Mouse (Mus musculus): ENCODE data around the gene Daam2. TPM values are rescaled to one million over a fixed set of nuclear protein-coding genes. Genes with fewer than 3 reads are reported as not detected.
A peak's percentile ranks its signal among the peaks of the same experiment; 100 is the strongest.

The Daam2 gene
- polyA plus RNA-seq (2015; fragmentation: Nextera tagmentation; extraction: Ambion mirVana): 1.2 TPM in 2 replicates

DNA sequence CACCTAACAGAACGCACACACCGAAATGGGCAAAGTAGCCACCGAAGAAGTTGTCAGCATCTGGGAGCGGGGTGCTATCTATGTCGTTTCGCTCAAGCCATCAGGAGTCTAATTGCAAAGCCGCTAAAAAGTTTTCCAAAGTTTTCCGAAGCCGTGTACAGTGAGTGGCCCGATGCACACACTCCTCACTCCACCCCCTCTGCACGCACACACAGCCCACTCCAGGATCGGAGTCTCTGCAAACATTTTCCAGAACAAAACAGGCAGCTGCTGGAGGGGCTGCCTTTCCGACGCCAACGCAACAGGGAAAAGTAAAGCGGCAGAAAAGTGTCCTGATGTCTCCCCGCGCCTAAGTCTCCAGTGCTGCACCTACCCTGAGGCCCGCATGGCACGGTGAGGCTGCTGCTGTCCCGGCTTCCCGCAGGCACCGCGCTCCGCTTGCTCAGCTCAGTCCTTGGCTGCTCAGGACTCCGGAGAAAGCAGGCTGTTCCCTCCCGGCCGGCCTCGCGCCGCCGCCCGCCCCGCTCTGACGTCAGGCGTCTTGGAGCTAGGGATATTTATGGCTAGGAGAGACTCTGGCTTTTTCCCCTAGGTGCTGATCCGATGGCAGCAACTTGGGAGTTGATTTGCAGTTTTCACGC, at the start of gene Daam2:
TSS of gene Daam2 (minus strand) at position 514 of the 641 bp plus-strand sequence.
- H3K27ac ChIP-seq: no peak within 1 kb of the TSS
- WGBS: 3% methylated on average over 38 of the region's 38 CpGs
- peaks cover 11% of the 10 kb centered on the region for H3K27me3 ChIP-seq
- H3K36me3 ChIP-seq (ENCODE audit: poor library complexity, severe bottlenecking): no peaks in the 10 kb centered on the region
- peaks cover 20% of the 10 kb centered on the region for H3K4me1 ChIP-seq
- peak within 1 kb of the TSS; percentile 42 for H3K4me3 ChIP-seq
- H3K9me3 ChIP-seq (replicated peaks): no peaks in the 10 kb centered on the region
- peak within 1 kb of the TSS; percentile 65 for H3K9ac ChIP-seq
- H3K4me2 ChIP-seq: peak within 1 kb of the TSS; percentile 80
- ATAC-seq: peak; percentile 92

GRCm38 (mm10) chr17:49610296-49610695, 46.2 kb upstream of the Daam2 start:
- no peak overlapping the region for H3K27ac ChIP-seq
- H3K4me1 ChIP-seq: peaks cover 12% of the 10 kb centered on the region
- no peak overlapping the region for H3K9ac ChIP-seq
- whole genome bisulfite sequencing: 70% methylated on average over 8 of the region's 8 CpGs
- no peak overlapping the region for H3K4me3 ChIP-seq
- H3K4me2 ChIP-seq: no peak overlapping the region
- ATAC-seq: no peak
- no peaks in the 10 kb centered on the region for H3K36me3 ChIP-seq (ENCODE audit: poor library complexity, severe bottlenecking)
- no peaks in the 10 kb centered on the region for H3K27me3 ChIP-seq
- H3K9me3 ChIP-seq (replicated peaks): no peaks in the 10 kb centered on the region; the same call in 1 of the 2 replicates

- no peak for ATAC-seq
- peaks cover 10% of the 10 kb centered on the region for H3K4me1 ChIP-seq
- WGBS: 15% methylated on average over 7 of the region's 7 CpGs
Observed at GRCm38 (mm10) chr17:49607351-49608027, 43.3 kb upstream of the Daam2 start.

DNA sequence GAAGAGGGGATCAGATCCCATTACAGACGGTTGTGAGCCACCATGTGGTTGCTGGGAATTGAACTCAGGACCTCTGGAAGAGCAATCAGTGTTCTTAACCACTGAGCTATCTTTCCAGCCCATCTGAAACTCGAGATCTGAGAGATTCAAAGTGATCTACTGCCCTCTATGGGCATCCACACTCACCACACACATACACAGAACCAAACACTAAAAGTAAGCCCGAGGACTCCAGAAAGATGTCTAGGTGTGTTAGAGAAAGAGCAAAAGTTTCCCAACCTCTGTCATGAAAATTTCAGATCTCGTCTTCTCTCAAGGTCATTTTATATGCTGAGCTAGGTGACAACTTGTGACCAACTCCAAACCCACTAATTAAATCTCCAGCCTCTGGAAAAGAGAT, 41.3 kb upstream of the Daam2 start:
- no peaks in the 10 kb centered on the region; the same call in 1 of the 2 replicates for H3K9me3 ChIP-seq (replicated peaks)
- no peak overlapping the region for H3K4me3 ChIP-seq
- no peak overlapping the region for H3K27ac ChIP-seq
- H3K4me1 ChIP-seq: peaks cover 10% of the 10 kb centered on the region
- H3K27me3 ChIP-seq: no peaks in the 10 kb centered on the region
- no peak overlapping the region for H3K9ac ChIP-seq
- H3K36me3 ChIP-seq (ENCODE audit: poor library complexity, severe bottlenecking): no peaks in the 10 kb centered on the region
- no peak overlapping the region for H3K4me2 ChIP-seq
- 79% methylated on average over 4 of the region's 4 CpGs for WGBS
- ATAC-seq: no peak

More at GRCm38 (mm10) chr17:49607351-49608027, 43.3 kb upstream of the Daam2 start:
- no peaks in the 10 kb centered on the region for H3K36me3 ChIP-seq (ENCODE audit: poor library complexity, severe bottlenecking)
- 0 out of 2 replicates have a peak overlapping the region, but pooled peaks have one; percentile 7 for H3K4me2 ChIP-seq
- H3K4me3 ChIP-seq: no peak overlapping the region
- no peak overlapping the region for H3K9ac ChIP-seq
- no peak overlapping the region for H3K27ac ChIP-seq
- no peaks in the 10 kb centered on the region for H3K27me3 ChIP-seq
- no peaks in the 10 kb centered on the region; the same call in 1 of the 2 replicates for H3K9me3 ChIP-seq (replicated peaks)

- Histone ChIP-seq H3K4me1 (0 out of 2 replicates have a peak, but pooled peaks cover 4% of the 10 kb centered on the region), H3K27me3 (no peaks in the 10 kb centered on the region), H3K9ac (no peak overlapping the region), H3K9me3 (replicated peaks) (no peaks in the 10 kb centered on the region), H3K36me3 (ENCODE audit: poor library complexity, severe bottlenecking) (no peaks in the 10 kb centered on the region), H3K4me2 (no peak overlapping the region), H3K4me3 (no peak overlapping the region), H3K27ac (no peak overlapping the region)
- 45% methylated on average over 8 of the region's 8 CpGs for WGBS
- ATAC-seq: no peak
Observed at GRCm38 (mm10) chr17:49590051-49590450, 25.9 kb upstream of the Daam2 start.

DNA sequence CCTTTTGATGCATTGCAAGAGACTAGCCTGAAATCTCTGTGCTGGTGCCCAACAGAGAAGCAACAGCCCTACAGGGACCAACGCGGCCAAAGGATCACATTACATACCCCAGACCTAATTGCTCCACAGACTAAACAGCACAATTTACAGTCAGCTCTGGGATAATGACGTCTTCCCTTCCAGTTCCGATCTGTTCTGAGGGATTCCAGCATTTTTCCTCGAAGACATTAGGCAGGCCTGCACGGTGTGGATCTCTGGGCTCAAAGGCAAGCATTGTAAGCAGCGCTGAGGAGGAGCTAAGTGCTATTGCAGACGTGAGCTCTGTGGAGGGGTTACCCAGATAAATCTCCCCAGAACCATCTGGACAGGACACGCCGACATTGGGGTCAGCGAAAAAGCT, 18.3 kb upstream of the Daam2 start:
- Histone ChIP-seq H3K27ac (no peak overlapping the region), H3K36me3 (ENCODE audit: poor library complexity, severe bottlenecking) (no peaks in the 10 kb centered on the region), H3K9me3 (replicated peaks) (no peaks in the 10 kb centered on the region), H3K4me1 (no peaks in the 10 kb centered on the region), H3K9ac (no peak overlapping the region), H3K4me3 (no peak overlapping the region), H3K27me3 (no peaks in the 10 kb centered on the region), H3K4me2 (no peak overlapping the region)
- ATAC-seq: no peak
- 77% methylated on average over 11 of the region's 11 CpGs for WGBS

DNA sequence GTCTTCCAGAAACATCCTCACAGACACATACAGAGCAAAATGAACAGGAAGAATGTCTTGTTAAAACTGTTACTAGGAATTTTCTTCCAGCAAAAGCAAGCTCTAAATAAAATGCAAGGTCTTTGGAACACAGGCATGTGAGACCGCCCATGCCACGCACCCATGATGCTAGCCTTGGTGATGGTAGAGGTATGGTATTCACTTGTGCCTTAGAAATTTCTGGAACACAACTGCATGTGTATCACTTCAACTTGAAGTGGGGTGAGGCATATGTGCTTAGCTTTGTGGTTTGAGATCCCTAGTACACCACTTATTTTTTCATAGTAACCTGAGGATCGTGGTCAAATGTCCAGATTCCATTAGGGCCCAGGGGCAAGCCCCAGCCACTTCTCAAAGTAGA, 13.2 kb upstream of the Daam2 start:
- Histone ChIP-seq H3K4me3 (no peak overlapping the region), H3K27ac (no peak overlapping the region), H3K9ac (no peak overlapping the region), H3K36me3 (ENCODE audit: poor library complexity, severe bottlenecking) (no peaks in the 10 kb centered on the region), H3K9me3 (replicated peaks) (no peaks in the 10 kb centered on the region; the same call in 1 of the 2 replicates), H3K27me3 (no peaks in the 10 kb centered on the region), H3K4me2 (no peak overlapping the region), H3K4me1 (no peaks in the 10 kb centered on the region)
- no peak for ATAC-seq
- 94% methylated on average over 3 of the region's 3 CpGs for WGBS

GRCm38 (mm10) chr17:49568717-49569116, 4.6 kb upstream of the Daam2 start:
- no peaks in the 10 kb centered on the region; the same call in 1 of the 2 replicates for H3K27me3 ChIP-seq
- no peak overlapping the region for H3K4me3 ChIP-seq
- ATAC-seq: no peak
- no peaks in the 10 kb centered on the region for H3K36me3 ChIP-seq (ENCODE audit: poor library complexity, severe bottlenecking)
- H3K4me2 ChIP-seq: no peak overlapping the region
- 85% methylated on average over 8 of the region's 8 CpGs for WGBS
- H3K9ac ChIP-seq: no peak overlapping the region
- no peak overlapping the region for H3K27ac ChIP-seq
- peaks cover 8% of the 10 kb centered on the region for H3K4me1 ChIP-seq
- H3K9me3 ChIP-seq (replicated peaks): peaks cover 4% of the 10 kb centered on the region; the same call in 1 of the 2 replicates

DNA sequence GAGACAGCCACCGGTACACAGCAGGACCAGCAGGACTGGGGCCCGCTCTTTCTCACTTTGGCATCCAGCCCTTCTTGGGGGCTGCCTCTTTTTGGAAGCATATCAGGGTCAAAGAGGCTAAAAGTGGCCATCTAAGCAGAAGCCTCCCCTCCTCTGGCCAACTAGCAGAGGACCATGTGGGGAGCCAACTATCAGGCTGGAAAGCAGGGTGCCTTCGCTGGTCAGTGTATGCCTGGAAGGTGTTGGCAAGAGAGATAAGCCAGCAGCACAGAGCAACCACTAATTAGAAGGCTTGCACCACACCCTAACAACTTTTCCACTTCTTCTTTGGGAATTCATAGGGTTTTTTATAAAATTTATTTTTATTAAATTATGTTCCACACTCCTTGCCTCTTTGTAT, 346 bp upstream of the Daam2 start:
- ATAC-seq: peak; percentile 40; the same call in 1 of the 2 replicates
- Histone ChIP-seq H3K4me3 (peak overlapping the region; percentile 42), H3K9ac (peak overlapping the region; percentile 65), H3K27me3 (peaks cover 11% of the 10 kb centered on the region), H3K4me2 (peak overlapping the region; percentile 80), H3K9me3 (replicated peaks) (no peaks in the 10 kb centered on the region), H3K4me1 (peaks cover 20% of the 10 kb centered on the region), H3K27ac (no peak overlapping the region), H3K36me3 (ENCODE audit: poor library complexity, severe bottlenecking) (no peaks in the 10 kb centered on the region)
- WGBS: 42% methylated on average over 3 of the region's 3 CpGs

GRCm38 (mm10) chr17:49563416-49563780, 745 bp downstream of the Daam2 start:
- ATAC-seq: peak; percentile 14; the same call in 1 of the 2 replicates
- no peak overlapping the region for H3K27ac ChIP-seq
- peak overlapping the region; percentile 42 for H3K4me3 ChIP-seq
- peaks cover 11% of the 10 kb centered on the region for H3K27me3 ChIP-seq
- no peaks in the 10 kb centered on the region for H3K36me3 ChIP-seq (ENCODE audit: poor library complexity, severe bottlenecking)
- H3K4me2 ChIP-seq: peak overlapping the region; percentile 80
- 23% methylated on average over 4 of the region's 4 CpGs for WGBS
- H3K9me3 ChIP-seq (replicated peaks): no peaks in the 10 kb centered on the region
- H3K4me1 ChIP-seq: peaks cover 20% of the 10 kb centered on the region
- H3K9ac ChIP-seq: peak overlapping the region; percentile 65

DNA sequence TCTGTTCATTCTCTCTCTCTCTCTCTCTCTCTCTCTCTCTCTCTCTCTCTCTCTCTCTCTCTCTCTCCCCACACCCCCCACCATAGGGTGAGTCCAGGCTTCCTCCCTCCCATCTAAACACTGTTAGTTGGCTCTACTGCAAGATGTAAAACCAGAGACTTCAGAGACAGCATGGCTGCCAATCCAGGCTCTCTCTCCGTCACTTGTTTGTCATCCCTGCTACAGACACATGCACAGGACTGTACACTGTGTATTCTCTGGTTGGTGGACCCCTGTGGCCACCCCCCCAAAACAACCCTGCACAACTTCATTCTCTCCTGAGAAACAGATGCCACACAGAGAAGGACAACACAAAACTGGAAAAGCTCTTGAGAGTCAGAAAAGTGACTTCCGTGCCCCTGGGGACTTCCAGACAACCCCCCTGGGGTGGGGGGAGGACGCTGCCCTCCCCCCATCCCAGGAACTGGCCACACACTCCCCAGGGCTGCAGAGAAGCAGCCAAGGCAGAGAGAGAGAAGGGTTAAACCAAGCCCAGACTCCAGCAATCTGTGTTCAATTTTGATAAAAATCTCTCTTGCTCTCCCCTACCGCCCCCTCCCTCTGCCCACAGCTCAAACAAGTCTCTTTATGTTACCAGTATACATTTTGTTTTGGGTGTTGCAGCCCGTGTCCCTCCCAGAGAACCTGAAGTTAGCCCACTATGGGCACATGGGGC, 1.3 kb downstream of the Daam2 start:
- Histone ChIP-seq H3K9ac (peak overlapping the region; percentile 65), H3K27me3 (peaks cover 11% of the 10 kb centered on the region), H3K4me2 (peak overlapping the region; percentile 80), H3K4me1 (peaks cover 20% of the 10 kb centered on the region), H3K36me3 (ENCODE audit: poor library complexity, severe bottlenecking) (no peaks in the 10 kb centered on the region), H3K4me3 (peak overlapping the region; percentile 42), H3K27ac (no peak overlapping the region), H3K9me3 (replicated peaks) (no peaks in the 10 kb centered on the region)
- 40% methylated on average over 5 of the region's 5 CpGs for WGBS
- ATAC-seq: no peak

DNA sequence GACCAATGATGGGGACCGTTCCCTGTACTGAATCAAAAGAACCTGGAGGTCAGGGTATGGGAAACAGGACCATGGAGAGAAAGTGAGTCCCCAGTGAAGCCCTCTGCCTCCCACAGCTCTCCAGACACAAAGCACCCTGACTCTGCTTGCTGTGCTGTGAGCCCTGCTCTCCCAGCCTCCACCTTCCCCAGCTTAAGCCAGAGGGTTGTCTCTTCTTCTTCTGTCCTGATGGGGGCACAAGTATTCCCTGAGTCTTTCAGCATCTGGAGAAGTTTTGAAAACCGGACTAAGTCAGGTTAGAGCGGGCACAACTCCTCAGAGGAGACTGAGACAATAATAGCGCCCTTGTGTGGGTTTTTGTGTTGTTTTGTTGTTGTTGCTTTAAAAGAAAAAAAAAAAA, 2.2 kb downstream of the Daam2 start:
- Histone ChIP-seq H3K27me3 (peaks cover 11% of the 10 kb centered on the region), H3K4me2 (no peak overlapping the region), H3K36me3 (ENCODE audit: poor library complexity, severe bottlenecking) (no peaks in the 10 kb centered on the region), H3K27ac (no peak overlapping the region), H3K4me3 (no peak overlapping the region), H3K9me3 (replicated peaks) (no peaks in the 10 kb centered on the region), H3K4me1 (peaks cover 20% of the 10 kb centered on the region), H3K9ac (no peak overlapping the region)
- WGBS: 51% methylated on average over 4 of the region's 4 CpGs
- ATAC-seq: no peak

Measured in forebrain, embryonic 13.5 days (tissue).